Mouse (Mus musculus) CD4-positive, CD25-positive, alpha-beta regulatory T cell, adult 2 months (primary cell): ENCODE results near the gene Gnat1.

Experiments used
- DNase-seq: peaks from one replicate; pipeline ENCODE4 v3.0.0-alpha.2; 2012; ENCODE audit warnings: low read depth, low spot score

Gnat1 gene

DNA sequence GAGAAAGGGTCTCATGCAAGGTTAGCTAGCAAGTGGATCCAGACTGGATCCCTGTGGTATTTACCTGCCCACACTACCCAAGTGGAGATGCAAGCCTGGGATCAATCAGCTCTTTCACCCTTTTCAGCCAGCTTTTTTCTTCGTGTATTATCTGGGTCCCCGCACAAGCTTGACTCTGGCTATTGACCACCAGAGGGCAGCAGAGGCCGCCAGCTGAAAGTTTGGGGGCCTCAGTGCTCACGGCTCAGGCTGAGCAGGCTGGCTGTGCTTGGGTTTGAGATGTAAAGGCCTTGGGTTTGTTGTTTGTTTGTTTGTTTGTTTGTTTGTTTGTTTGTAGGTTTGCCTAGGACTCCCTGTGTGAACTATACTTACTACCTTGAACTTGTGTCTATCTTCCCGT lies 33.9 kb downstream of the Gnat1 start:
- peak; percentile 91 for DNase-seq

DNA sequence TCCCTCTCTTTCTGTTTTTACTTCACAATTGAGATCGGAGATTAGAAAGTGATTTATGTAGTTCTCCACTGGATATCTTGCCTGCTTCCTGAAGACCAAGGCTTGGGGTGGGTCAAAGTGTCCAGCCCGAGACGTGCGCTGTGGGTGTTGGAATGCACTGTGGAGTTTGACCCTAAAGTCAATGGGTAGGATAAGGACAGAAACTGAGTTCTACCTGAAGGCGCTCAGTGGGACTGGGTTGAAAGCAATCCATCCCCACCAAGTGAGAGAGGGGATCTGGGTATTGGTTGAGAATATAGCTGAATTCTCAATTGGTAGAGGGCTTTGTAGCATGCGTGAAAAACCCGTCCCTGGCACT lies 34.4 kb downstream of the Gnat1 start:
- no peak for DNase-seq

DNA sequence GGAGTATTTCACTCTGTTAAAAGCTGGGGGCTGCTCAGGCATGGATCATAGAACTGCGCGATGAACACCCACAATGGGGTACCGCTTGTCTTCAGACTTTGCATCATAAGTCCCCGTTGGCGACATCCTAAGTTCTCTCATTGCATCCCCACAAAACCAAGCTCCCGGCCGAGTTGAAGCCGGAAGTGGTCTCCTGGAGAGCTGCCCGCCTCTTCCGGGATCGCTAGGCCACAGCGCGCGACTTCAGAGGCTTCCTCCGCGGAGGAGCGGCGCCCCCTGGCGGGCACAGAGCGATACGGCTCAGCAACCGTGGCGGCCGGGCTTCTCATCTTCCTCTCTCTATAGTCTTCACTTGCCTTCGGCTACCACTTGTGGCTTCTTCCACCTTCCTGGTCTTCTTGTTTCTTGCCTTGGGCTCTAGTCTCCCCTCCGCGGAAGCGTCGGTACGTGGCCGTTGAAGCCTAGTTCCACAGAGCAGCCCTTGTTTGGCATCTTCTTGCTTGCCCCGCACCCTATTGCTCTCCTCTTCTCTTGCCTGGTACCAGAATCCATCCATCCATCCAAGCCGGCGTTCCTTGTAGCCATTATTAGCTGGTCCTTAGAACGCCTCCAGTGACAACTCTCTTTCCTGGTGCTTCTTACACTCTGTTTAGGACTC lies 34.9 kb downstream of the Gnat1 start:
- DNase-seq = peak; percentile 96

DNA sequence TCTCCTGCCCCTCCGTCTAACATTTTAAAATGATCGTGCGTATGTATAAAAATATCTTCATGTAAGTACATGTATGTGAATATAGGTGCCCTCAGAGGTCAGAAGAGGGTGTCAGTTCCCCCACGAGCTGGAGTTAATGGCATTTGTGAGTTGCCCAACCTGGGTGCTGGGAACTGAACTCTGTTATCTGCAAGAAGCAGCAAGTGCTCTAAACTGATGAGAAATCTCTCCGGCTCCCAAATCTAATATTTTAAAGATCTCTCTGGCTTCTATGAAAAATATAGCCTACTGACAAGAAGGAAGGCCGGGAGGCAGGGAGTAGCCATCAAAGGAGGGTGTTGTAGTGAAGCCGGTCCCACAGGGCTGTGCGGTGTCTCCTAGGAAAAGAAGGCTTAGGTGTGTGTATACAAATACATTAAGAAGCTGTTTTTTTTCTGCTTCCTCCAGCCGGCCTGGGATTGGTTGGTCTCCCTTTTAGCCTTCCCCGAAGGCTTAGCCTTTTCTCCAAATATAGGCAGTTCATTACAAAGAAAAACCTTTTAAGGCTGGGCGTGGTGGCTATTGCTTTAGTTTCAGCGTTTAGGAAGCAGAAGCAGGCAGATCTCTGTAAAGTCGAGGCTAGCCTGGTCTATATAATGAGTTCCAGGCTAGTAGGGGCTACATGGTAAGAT lies 35.8 kb downstream of the Gnat1 start:
- no peak for DNase-seq

DNA sequence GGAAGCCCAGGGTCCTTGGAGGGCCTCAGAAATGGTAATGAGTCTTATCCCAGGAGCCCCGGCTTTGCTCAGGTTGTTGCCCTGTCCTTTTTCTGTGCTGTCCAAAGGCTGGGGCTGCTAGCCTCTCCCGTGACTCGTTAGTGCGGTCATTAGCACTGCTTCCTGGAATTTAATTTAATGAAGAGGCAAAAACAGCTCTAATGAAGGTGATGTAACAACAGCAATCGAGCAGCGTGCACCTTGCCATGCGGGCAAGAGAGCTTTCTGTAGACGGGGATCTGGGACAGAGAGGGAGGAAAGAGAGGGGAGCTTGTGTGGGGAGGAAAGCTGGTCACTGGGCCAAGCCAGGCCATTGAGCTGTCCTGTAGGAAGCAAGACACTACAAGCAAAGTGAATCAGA lies 37.8 kb downstream of the Gnat1 start:
- no peak for DNase-seq

DNA sequence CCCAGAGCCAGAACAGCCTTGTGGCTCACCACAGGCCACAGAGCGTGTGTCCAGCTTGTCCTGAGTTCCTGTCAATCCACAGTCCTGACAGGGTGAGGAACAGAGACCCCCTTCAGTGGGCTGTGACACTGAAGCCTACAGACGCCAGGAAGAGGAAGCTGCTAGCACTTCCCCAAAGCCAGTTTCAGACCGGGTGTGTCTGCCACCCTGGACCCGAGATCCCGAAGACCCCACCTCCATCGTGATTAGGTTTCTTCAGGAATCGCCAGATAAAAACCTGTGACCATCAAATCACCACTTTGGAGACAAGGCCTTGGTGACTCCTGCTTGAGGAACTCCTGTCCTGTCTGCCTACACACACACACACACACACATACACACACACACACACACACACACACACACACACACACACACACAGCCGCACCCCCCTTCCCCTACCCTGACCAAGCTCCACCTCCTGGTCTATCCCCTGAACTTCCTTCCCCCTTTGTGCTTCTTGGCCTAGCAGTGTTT lies 39.2 kb downstream of the Gnat1 start:
- DNase-seq = peak; percentile 50

DNA sequence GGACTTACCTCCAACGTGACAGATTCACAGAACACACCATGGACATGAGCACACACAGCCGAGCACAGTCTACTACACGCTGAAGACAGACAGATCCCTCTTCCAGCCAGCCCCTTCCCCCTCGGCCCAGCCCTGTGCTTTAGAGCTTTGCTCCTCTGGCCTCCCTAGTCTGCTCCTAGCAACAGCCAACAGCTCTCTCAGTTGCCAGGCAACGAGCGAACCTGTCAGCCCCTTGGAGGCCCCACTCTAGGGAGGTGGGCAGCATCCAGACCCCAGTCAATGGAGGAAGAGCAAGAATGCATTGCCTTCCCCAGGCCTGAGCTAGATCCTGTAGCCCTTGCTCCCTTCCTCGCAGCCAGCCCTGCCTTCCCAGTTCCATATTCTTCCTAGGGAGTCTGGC lies 42.4 kb downstream of the Gnat1 start:
- no peak for DNase-seq

DNA sequence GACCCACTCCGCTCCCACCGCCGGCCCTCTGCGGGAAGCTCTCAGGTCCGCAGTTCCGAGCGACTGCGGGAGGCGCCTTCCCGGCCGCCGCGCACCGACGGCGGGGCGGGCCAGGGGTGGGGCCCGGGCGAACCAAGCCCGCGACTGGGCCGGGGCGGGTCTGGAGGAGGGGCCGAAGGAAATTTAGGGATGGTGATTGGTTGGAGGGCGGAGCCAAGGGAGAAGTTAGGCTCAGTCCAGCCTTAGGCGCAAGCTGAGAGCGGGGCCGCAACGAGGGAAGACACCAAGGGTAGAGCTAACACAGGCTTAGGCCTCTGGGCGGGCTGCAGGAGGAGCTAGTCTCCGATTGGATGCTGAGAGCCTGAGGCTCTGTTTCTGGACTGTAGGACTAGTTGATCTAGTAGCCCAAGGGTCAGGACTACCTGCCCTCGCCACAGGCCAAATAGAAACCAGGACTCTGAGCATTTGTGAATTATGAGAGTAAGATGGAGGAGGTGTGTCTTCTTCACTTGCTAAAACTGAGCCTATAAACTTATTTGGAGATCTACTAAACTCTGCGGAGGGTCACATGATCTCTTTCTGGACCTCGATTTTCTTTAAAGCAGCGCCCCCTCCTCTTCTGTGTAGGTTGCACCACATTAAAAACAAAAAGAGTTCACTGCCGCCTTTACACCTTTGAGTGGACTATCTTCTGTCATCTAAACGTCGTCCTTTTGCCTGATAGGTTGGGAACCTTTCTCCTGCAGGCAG lies 44.1 kb downstream of the Gnat1 start, which contains the start of gene Gnai2:
TSS of gene Gnai2 (minus strand) at position 89 of the 750 bp plus-strand sequence.
- DNase-seq = peak; percentile 95

DNA sequence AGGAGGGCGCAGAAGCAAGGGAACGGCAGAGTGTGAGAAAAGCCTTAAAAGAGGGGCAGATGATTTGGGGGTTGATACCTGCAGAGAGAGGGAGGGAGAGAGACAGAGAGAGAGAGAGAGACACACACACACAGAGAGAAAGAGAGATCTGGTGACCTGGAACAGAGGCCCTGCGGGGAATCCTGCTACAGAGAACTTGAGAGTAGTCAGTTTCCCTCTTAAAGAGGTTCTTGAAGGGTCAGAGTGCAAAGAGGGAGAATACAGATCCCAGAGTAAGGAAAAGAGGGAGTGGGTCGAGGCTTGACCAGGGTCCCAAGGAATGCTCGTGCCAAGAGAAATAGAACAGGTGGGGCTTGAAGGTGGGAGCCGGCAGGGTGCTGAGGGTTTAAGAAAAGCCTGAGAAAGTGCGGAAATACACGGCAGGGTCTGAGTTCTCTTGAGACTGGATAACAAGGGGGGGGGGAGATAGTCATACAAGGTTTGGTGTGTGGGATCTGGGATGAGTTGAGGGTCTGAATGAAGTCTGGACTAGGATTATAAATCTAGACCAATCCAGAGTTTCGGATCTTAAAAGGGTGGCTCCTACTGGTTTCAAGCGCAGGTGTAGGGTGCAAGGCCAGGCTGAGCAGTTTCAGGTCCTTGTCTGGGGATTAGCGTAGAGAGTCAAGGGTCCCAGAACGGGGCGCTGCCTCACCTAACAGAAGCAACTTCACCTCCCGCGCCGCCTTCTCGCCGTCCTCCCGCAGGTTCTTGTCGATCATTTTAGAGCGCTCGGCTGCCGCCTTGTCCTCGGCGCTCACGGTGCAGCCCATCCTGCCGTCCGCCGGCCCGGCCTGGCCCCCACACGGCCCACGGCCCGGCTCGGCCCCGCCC lies 44.9 kb downstream of the Gnat1 start:
- DNase-seq = no peak

DNA sequence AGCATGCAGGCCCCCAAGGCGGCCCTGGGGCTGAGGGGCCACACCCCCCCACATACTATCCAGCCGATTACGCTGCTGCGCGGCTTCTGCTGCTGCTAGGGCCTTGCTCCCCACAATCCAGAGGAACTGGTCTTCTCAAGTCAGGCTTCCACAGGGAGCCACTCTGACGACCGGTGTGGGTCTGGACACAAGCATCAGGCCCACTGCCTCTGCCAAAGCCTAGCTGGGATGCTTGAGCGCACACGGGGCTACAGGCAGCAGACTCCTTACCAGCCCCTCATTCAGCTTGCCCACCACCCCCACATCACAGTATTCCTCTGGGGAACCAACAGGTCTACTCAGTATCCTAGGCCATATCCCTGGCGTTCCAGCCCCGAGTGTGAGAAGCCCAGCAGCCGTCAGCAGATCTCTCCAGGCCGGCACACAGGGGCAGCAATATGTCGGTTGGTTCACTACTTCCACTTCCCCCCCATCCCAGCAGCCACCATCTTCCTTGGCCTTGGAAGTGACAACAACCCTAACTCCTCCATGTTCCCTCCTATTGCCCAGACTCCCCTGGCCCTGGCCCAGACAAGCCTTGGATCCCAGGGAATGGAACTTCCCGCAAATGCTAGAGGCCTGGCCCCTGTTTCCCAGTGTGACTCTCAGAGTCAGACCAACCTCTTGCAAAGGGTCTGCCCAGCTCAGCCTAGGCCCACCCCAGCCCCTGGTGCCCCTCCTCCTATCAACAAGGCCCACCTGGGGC lies 45.7 kb downstream of the Gnat1 start:
- no peak for DNase-seq

DNA sequence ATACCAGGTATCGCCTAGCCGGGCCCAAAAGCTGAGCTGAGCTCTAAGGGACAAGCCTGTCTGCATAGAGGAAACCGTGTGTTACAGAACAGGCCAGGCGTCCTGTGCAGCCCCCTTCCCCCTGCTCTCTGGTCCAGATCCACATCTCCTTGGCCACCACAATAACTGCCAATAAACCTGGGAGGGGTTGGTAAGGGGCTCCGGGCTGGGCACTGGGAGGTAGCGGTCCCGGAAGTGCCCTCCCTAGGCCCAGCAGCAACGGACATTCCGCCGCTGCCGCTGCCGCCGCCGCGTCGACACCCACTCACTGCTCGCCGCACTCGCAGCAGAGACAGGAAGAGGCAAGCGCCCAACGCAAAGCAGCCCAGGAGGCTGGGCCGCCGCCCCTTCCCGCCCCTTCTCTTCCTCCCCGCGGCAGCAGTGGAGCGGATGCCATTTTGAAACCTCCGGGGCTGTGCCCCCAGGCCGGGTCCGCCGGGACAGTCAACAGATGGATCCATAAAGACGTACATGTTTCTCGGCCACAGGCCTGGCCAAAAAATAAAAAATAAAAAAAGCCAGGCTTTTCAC lies 46.3 kb downstream of the Gnat1 start:
- peak; percentile 93 for DNase-seq

DNA sequence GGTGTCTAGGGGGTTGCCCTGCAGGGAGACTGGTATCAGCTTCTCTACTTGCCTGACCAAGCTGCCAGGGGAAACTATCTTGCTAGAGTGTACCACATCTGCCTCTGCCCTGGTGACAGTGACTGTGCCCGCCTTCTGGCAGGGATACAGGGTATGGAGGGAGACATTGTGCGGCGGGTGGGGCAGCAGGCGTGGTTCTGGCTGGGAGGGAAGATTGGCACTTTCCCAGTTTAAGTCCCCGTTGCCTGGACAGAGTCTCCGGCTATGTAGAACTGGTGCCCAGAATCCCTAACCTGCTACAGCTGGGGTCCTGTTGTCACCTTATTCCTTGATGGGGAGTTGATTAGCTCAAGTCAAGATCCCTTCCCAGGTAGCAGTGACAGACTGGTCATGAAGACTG lies 47.0 kb downstream of the Gnat1 start:
- DNase-seq = no peak

DNA sequence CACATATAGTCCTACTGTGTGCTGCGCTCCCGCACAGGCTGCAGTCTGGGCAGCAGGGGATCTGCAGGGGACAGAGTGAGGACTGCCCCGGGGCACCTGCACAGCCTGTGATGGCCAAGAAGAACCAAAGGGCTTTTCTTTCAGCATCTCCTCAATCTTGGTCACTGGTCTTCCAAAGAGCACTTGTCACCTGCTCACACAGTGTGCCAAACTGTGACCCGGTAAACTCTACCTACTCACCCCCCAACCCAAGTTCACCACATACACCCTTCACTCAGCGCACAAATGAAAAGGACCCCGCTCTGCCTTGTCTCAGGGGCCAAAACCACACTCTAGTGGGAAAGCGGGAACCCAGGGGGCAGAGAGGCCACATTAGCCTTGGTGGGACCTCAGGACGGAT lies 47.7 kb downstream of the Gnat1 start:
- no peak for DNase-seq

DNA sequence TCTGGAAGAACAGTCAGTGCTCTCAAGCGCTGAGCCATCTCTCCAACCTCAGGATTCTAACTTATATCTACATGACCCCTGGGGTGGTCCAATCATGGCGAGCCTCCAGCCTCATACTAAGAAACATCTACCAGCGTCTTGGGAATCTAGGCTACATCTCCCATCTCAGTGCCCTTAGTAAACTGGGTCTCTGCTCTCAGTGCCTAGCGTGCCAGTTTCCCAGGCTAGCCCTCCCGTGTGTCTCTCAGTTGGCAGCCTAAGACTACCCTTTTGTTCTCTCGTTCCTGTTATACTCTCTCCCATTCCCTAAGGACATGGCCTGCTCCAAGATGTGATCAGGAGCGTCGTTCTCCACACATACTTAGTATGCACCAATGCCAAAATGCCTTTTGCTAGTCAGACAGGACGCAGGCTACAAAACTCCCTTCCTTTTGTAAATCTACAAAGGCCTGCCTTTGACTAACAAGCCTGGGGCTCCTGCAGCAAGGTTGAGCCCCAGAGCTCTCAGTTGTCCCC lies 48.1 kb downstream of the Gnat1 start:
- no peak for DNase-seq

DNA sequence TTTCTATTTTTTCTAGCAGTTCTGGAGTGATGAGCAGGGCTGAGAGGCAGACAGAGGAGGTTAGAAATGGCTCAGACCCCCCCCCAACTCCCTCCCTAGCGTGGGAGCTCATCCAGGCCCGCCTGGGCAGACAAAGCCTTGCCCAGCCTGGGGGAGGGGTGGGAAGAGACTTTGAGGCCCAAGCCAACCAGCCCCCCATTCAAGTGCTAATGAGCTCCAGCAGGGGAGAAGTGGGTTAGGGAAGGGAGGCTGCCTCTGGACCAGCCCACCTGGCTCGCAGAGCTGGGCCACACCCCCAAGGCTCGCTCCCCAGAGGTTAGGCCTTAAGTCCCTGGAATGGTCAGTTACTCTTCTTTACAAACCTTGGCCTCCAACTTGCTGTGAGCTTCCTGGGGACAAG lies 48.9 kb downstream of the Gnat1 start:
- no peak for DNase-seq

DNA sequence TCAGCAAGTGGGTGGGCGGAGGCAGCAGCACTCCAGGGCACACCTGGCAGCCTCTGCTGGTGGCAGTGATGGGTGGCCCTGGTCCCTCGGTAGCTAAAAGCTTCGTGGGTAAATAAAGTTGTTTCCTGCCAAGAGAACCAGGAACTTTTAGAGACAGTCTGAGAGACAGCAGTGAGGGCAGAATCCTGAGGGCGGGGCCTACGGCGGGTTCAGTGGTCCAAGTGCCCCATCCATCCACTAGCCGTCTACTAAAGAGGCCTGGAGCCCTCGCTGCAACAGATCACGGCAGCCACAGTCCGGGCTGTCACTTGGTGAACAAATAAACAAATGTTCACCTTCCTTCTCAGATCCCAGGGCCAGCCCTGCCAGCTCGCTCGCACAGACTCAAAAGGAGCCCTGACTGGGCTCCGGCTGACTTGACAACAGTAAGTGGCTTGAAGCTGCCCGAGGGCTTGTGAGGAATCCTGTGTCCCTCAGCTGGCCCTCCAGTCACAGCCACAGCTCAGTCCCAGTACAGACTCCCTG lies 49.5 kb downstream of the Gnat1 start:
- DNase-seq = peak; percentile 67

DNA sequence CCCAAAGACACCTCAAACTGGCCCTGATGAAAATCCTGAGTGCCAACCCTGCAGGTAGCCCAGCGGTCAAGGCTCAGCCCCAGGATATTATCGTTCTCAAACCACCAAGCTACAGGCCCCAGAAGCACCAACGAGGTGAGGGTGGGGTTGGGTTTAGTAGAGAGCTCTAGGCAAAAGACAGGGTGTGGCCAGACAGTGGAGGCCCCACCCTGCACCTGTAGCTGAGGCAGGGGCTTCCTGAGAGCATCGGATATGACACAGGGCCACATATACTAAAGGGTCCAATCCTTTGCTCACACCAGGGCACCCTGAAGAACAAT lies 50.1 kb downstream of the Gnat1 start:
- DNase-seq = peak; percentile 50

DNA sequence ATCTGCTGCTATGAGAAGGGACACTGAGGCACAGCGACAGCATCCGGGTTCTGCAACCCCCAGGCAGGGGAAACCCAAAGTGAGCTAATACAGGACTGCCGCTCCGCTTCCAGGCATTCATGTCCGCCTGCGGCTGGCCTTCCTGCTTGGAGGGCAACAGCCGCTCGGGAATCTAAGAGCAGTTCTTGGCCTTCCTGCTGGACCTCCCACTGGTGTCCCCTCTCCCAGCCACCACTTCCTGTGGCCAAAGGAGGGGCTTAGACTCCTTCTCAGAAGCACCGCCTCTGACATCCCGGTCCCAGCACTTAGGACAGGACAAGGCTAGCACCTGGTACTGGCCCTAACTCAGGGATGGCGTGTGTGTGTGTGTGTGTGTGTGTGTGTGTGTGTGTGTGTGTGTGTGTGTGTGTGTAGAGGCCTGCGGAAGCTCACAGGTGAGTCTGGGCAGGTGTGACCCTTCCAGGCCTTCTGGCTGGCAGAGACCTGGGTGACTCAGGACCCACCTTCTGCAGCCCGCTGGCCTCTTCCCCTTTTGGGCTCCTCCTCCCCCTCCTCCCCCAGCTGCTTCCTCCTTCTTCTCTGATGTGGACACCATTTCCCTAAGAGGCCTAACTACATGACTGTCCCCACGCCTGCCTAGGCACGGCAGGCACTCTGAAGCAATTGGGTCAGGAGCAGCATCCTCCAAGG lies 50.6 kb downstream of the Gnat1 start:
- DNase-seq = no peak

DNA sequence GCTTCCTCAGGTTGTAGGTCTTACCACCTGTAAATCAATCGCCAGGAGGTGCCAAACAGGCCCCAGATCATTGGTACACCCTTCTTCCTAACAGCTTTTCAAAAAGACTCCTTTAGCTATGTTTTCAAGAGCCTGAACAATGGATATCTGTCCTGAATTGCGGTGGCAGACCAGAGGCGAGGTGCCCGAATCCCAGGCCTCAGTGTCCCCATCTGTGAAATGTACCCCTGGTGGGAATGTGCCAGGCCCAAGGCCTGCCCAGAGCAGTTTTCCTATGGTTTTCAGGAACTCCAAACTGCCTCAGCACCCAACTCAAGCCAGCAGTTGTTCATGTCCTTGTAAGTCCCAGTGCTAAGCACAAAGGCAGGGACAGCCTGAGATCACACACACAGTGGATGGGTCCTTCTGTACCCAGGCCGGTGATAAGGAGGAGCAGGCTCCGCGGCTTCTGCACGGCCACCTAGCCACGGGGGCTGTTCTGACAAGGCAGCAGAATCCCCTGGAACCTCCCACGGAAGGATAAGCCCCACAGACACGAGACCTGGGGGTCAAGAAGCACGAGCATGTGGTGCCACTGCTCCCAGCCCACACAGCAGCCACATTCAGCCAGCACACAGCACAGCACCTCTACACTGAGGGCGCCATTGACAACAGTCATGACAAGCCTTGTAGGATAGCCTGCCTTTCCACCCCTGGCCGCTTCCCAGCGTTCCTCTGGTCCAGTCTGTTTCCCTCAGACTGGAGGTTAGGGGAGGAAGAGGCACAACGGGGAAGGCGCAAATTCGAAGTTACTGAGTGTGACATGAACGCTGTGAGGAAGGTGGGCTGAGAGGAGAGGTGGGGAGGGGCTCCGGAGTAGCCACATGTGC lies 51.9 kb downstream of the Gnat1 start:
- DNase-seq = no peak
